Mouse (Mus musculus): ENCODE measurements at regions not wholly inside any gene's neighbourhood (a gene's known extent, or its start where the extent isn't known, plus 50 kb on each side); places are given as distances from the start of the nearest gene placed in this dataset.

GRCm38 (mm10) chr3:143834725-143835124 lies 370.3 kb downstream of the Lmo4 start:
- Histone ChIP-seq H3K4me2 (replicated peaks; ENCODE audit: low read depth) (no peak overlapping the region), H3K9me3 (ENCODE audit: control insufficient read depth) (no peaks in the 10 kb centered on the region), H3K27ac (ENCODE audit: low read depth, low read length) (no peak overlapping the region), H3K36me3 (ENCODE audit: control insufficient read depth, insufficient read depth) (no peaks in the 10 kb centered on the region), H3K4me1 (replicated peaks; ENCODE audit: control insufficient read depth, insufficient read depth, low read length) (no peaks in the 10 kb centered on the region), H3K9ac (ENCODE audit: low read depth, low read length) (no peak overlapping the region), H3K4me3 (ENCODE audit: low read depth, low read length) (no peak overlapping the region), H3K27me3 (replicated peaks; ENCODE audit: control insufficient read depth, insufficient read depth, low read length) (no peaks in the 10 kb centered on the region)
- TF ChIP-seq CTCF (IDR thresholded peaks at IDR 0.05; ENCODE audit: low read depth) = no peak
- no peak for ATAC-seq
- 79% methylated on average over 2 of the region's 2 CpGs for WGBS

GRCm38 (mm10) chr3:143823395-143823777 lies 381.6 kb downstream of the Lmo4 start:
- Histone ChIP-seq H3K4me2 (replicated peaks; ENCODE audit: low read depth) (no peak overlapping the region), H3K27ac (ENCODE audit: low read depth, low read length) (no peak overlapping the region)

GRCm38 (mm10) chr3:143822564-143823394 lies 382.2 kb downstream of the Lmo4 start:
- no peaks in the 10 kb centered on the region for H3K9me3 ChIP-seq (ENCODE audit: control insufficient read depth)
- H3K4me1 ChIP-seq (replicated peaks; ENCODE audit: control insufficient read depth, insufficient read depth, low read length) = no peaks in the 10 kb centered on the region; the same call in 1 of the 2 replicates
- no peak overlapping the region for H3K9ac ChIP-seq (ENCODE audit: low read depth, low read length)
- no peak overlapping the region for H3K4me3 ChIP-seq (ENCODE audit: low read depth, low read length)
- no peak overlapping the region for H3K27ac ChIP-seq (ENCODE audit: low read depth, low read length)
- H3K4me2 ChIP-seq (replicated peaks; ENCODE audit: low read depth) = no peak overlapping the region
- ATAC-seq = peak; percentile 93
- H3K27me3 ChIP-seq (replicated peaks; ENCODE audit: control insufficient read depth, insufficient read depth, low read length) = no peaks in the 10 kb centered on the region
- no peaks in the 10 kb centered on the region for H3K36me3 ChIP-seq (ENCODE audit: control insufficient read depth, insufficient read depth)
- peak; percentile 13; the same call in 1 of the 2 replicates for TF ChIP-seq CTCF (IDR thresholded peaks at IDR 0.05; ENCODE audit: low read depth)
- 41% methylated on average over 8 of the region's 8 CpGs for WGBS

More at GRCm38 (mm10) chr3:143823395-143823777, 381.6 kb downstream of the Lmo4 start:
- no peak for ATAC-seq
- no peak overlapping the region for H3K9ac ChIP-seq (ENCODE audit: low read depth, low read length)
- no peaks in the 10 kb centered on the region for H3K36me3 ChIP-seq (ENCODE audit: control insufficient read depth, insufficient read depth)
- no peaks in the 10 kb centered on the region for H3K27me3 ChIP-seq (replicated peaks; ENCODE audit: control insufficient read depth, insufficient read depth, low read length)
- H3K4me3 ChIP-seq (ENCODE audit: low read depth, low read length) = no peak overlapping the region
- WGBS = 8% methylated on average over 1 of the region's 1 CpGs
- TF ChIP-seq CTCF (IDR thresholded peaks at IDR 0.05; ENCODE audit: low read depth) = no peak
- H3K9me3 ChIP-seq (ENCODE audit: control insufficient read depth) = no peaks in the 10 kb centered on the region
- no peaks in the 10 kb centered on the region; the same call in 1 of the 2 replicates for H3K4me1 ChIP-seq (replicated peaks; ENCODE audit: control insufficient read depth, insufficient read depth, low read length)

- no peaks in the 10 kb centered on the region for H3K9me3 ChIP-seq (ENCODE audit: control insufficient read depth)
- ATAC-seq = no peak
Observed at GRCm38 (mm10) chr3:143807544-143807943, 397.5 kb downstream of the Lmo4 start.

GRCm38 (mm10) chr3:143806940-143807339 lies 398.1 kb downstream of the Lmo4 start:
- Histone ChIP-seq H3K27me3 (replicated peaks; ENCODE audit: control insufficient read depth, insufficient read depth, low read length) (no peaks in the 10 kb centered on the region), H3K4me2 (replicated peaks; ENCODE audit: low read depth) (no peak overlapping the region), H3K36me3 (ENCODE audit: control insufficient read depth, insufficient read depth) (no peaks in the 10 kb centered on the region), H3K27ac (ENCODE audit: low read depth, low read length) (no peak overlapping the region), H3K9me3 (ENCODE audit: control insufficient read depth) (no peaks in the 10 kb centered on the region), H3K9ac (ENCODE audit: low read depth, low read length) (no peak overlapping the region), H3K4me3 (ENCODE audit: low read depth, low read length) (no peak overlapping the region), H3K4me1 (replicated peaks; ENCODE audit: control insufficient read depth, insufficient read depth, low read length) (no peaks in the 10 kb centered on the region)
- 28% methylated on average over 3 of the region's 3 CpGs for WGBS
- TF ChIP-seq CTCF (IDR thresholded peaks at IDR 0.05; ENCODE audit: low read depth) = no peak
- ATAC-seq = no peak

More at GRCm38 (mm10) chr3:143807544-143807943, 397.5 kb downstream of the Lmo4 start:
- Histone ChIP-seq H3K4me1 (replicated peaks; ENCODE audit: control insufficient read depth, insufficient read depth, low read length) (no peaks in the 10 kb centered on the region), H3K4me3 (ENCODE audit: low read depth, low read length) (no peak overlapping the region), H3K27ac (ENCODE audit: low read depth, low read length) (no peak overlapping the region), H3K4me2 (replicated peaks; ENCODE audit: low read depth) (no peak overlapping the region), H3K27me3 (replicated peaks; ENCODE audit: control insufficient read depth, insufficient read depth, low read length) (no peaks in the 10 kb centered on the region), H3K9ac (ENCODE audit: low read depth, low read length) (no peak overlapping the region), H3K36me3 (ENCODE audit: control insufficient read depth, insufficient read depth) (no peaks in the 10 kb centered on the region)
- no peak for TF ChIP-seq CTCF (IDR thresholded peaks at IDR 0.05; ENCODE audit: low read depth)
- 56% methylated on average over 8 of the region's 8 CpGs for WGBS

GRCm38 (mm10) chr3:143797850-143798249 lies 407.2 kb downstream of the Lmo4 start:
- no peak for ATAC-seq
- Histone ChIP-seq H3K4me2 (replicated peaks; ENCODE audit: low read depth) (no peak overlapping the region), H3K9ac (ENCODE audit: low read depth, low read length) (no peak overlapping the region), H3K36me3 (ENCODE audit: control insufficient read depth, insufficient read depth) (no peaks in the 10 kb centered on the region), H3K4me3 (ENCODE audit: low read depth, low read length) (no peak overlapping the region), H3K27ac (ENCODE audit: low read depth, low read length) (no peak overlapping the region), H3K27me3 (replicated peaks; ENCODE audit: control insufficient read depth, insufficient read depth, low read length) (no peaks in the 10 kb centered on the region), H3K9me3 (ENCODE audit: control insufficient read depth) (no peaks in the 10 kb centered on the region), H3K4me1 (replicated peaks; ENCODE audit: control insufficient read depth, insufficient read depth, low read length) (no peaks in the 10 kb centered on the region)
- TF ChIP-seq CTCF (IDR thresholded peaks at IDR 0.05; ENCODE audit: low read depth) = no peak
- 67% methylated on average over 5 of the region's 5 CpGs for WGBS
